Mouse (Mus musculus) G1E (cell line): Measurements from ENCODE around the gene Dna2. TPM values are rescaled to one million over a fixed set of nuclear protein-coding genes. Genes with fewer than 3 reads are reported as not detected.

Source experiments
- ATAC-seq: 2 replicates; pipeline ENCODE4 v1.8.0; 2016; ENCODE audit warnings: mild to moderate bottlenecking; ENCODE audit not compliant: insufficient number of reproducible peaks, poor library complexity, low FRiP score, severe bottlenecking; ENCODE audit errors: extremely low read depth
- DNase-seq: peaks from one replicate; pipeline ENCODE4 v3.0.0; 2012; ENCODE audit warnings: low spot score
- H3K27me3 ChIP-seq: 2 replicates; pipeline ENCODE4 v1.6.1; 2012; ENCODE audit warnings: mild to moderate bottlenecking, low read length, inconsistent platforms; ENCODE audit not compliant: insufficient read depth
- H3K36me3 ChIP-seq: replicated peaks from 2 replicates; pipeline ENCODE3; 2012; ENCODE audit warnings: mild to moderate bottlenecking, inconsistent platforms
- H3K4me1 ChIP-seq: 2 replicates; pipeline ENCODE4 v1.6.1; 2012; ENCODE audit warnings: low read depth, low read length, inconsistent platforms, mixed read lengths; ENCODE audit not compliant: insufficient read depth
- H3K4me3 ChIP-seq: 2 replicates; pipeline ENCODE4 v1.5.1; 2012; ENCODE audit warnings: low read depth, mild to moderate bottlenecking, inconsistent platforms, low read length, moderate library complexity, mixed read lengths
- H3K9me3 ChIP-seq: replicated peaks from 2 replicates; pipeline ENCODE4 v1.6.1; 2012; ENCODE audit warnings: inconsistent platforms
- CTCF ChIP-seq: IDR thresholded peaks from 2 replicates; pipeline ENCODE4 v1.5.1; 2012; ENCODE audit warnings: low read depth, low read length, inconsistent platforms, mixed read lengths
- GATA1 ChIP-seq: IDR thresholded peaks from 2 replicates; pipeline ENCODE4 v1.6.1; 2012; ENCODE audit warnings: borderline replicate concordance, low read length, inconsistent platforms, mixed read lengths
- GATA2 ChIP-seq: IDR thresholded peaks from 2 replicates; pipeline ENCODE4 v1.6.1; 2012; ENCODE audit warnings: low read depth, low read length, inconsistent platforms, borderline replicate concordance
- POLR2AphosphoS5 ChIP-seq: IDR thresholded peaks from 2 replicates; pipeline ENCODE4 v1.6.1; 2012; ENCODE audit warnings: low read depth, low read length, inconsistent platforms; ENCODE audit not compliant: insufficient replicate concordance
- TAL1 ChIP-seq: conservative IDR thresholded peaks from 2 replicates; pipeline ENCODE4 v1.6.1; 2012; ENCODE audit warnings: low read depth, low read length, inconsistent platforms, mixed read lengths
- polyA plus RNA-seq: library from polyadenylated mRNA; stranded (reverse); fragments of >175 nt; gene quantifications from 2 replicates; pipeline ENCODE4 v1.2.3, GENCODE M21; 2012
- total RNA-seq, 2 experiments: library from RNA; stranded (forward) in 1 of 2; stranded (reverse) in 1 of 2; fragments of 200-1000 nt in 1 of 2; fragments of >200 nt in 1 of 2; fragmentation: Nextera tagmentation in 1 of 2; gene quantifications; 2 replicates each; pipeline ENCODE4 v1.2.3; 2014 to 2017

The Dna2 gene
- total and polyA plus RNA-seq, 3 experiments = 9.6 to 25.4 (median 24.5) TPM

DNA sequence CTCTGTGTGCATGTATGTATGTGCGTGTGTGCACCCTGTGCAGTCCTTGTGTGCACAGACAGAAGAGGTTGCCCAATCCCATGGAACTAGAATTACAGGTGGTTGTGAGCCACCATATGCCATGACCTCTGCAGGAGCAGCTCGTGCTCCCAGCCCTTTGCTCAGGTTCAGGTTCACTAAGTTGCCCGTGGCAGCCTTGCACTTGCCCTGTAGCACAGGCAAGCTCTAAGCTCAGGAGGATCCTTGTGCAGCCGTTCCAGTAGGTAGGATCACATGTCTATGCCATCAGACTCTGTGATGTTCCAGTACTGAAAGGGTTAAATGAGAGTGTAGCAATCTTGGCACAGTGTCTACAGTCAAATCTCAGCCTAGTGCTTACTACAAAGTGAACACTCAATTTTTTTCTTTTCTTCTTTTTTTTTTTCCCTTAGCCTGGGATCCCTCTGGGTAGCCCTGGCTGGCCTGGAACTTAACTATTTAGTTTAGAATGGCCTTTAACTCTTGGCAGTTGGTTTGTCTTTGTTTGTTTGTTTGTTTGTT, 22.7 kb upstream of the Dna2 start:
- no peak for TF ChIP-seq GATA1
- no peak for TF ChIP-seq GATA2
- no peak for TF ChIP-seq TAL1
- no peak for TF ChIP-seq CTCF
- no peak for TF ChIP-seq POLR2AphosphoS5
- Histone ChIP-seq H3K36me3 (peaks cover 21% of the 10 kb centered on the region), H3K27me3 (no peaks in the 10 kb centered on the region), H3K4me1 (peaks cover 9% of the 10 kb centered on the region), H3K4me3 (no peak overlapping the region), H3K9me3 (no peaks in the 10 kb centered on the region)
- no peak for DNase-seq
- no peak for ATAC-seq

DNA sequence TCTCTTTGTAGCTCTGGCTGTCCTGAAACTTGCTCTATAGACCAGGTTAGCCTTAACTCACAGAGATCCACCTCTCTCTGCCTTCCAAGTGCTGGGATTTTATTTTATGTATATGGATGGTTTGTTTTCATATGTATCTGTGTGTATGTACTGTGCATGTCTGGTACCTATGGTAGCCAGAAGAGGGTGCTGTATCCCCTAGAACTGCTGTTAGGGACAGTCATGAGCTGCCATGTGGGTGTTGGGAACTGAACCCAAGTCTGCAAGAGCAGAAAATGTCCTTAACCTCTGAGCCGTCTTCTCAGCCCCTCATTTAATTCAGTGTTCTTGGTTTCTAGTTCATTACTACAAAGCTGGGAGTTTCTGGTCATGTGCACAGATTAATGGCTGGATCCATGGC, 14.4 kb upstream of the Dna2 start:
- ATAC-seq (no peak), DNase-seq (no peak)
- no peak overlapping the region for H3K4me3 ChIP-seq
- H3K9me3 ChIP-seq = no peaks in the 10 kb centered on the region
- no peaks in the 10 kb centered on the region for H3K4me1 ChIP-seq
- H3K27me3 ChIP-seq = no peaks in the 10 kb centered on the region
- peaks cover 58% of the 10 kb centered on the region for H3K36me3 ChIP-seq
- TF ChIP-seq TAL1 (no peak), GATA2 (no peak), CTCF (no peak), POLR2AphosphoS5 (no peak), GATA1 (no peak)

GRCm38 (mm10) chr10:62944975-62945580, 1.7 kb upstream of the Dna2 start:
- H3K36me3 ChIP-seq = peaks cover 46% of the 10 kb centered on the region

GRCm38 (mm10) chr10:62948551-62948950, 1.7 kb downstream of the Dna2 start:
- no peaks in the 10 kb centered on the region for H3K9me3 ChIP-seq
- H3K4me3 ChIP-seq = no peak overlapping the region; the same call in 1 of the 2 replicates
- no peak for ATAC-seq
- H3K36me3 ChIP-seq = peaks cover 52% of the 10 kb centered on the region
- H3K27me3 ChIP-seq = no peaks in the 10 kb centered on the region
- DNase-seq = no peak
- peaks cover 26% of the 10 kb centered on the region for H3K4me1 ChIP-seq
- TF ChIP-seq GATA2 = no peak
- TF ChIP-seq GATA1 = no peak
- no peak for TF ChIP-seq CTCF
- TF ChIP-seq POLR2AphosphoS5 = no peak
- no peak for TF ChIP-seq TAL1

More at GRCm38 (mm10) chr10:62944975-62945580, 1.7 kb upstream of the Dna2 start:
- Histone ChIP-seq H3K27me3 (no peaks in the 10 kb centered on the region), H3K4me1 (peaks cover 23% of the 10 kb centered on the region), H3K4me3 (no peak overlapping the region), H3K9me3 (no peaks in the 10 kb centered on the region)
- DNase-seq (no peak), ATAC-seq (no peak)
- TF ChIP-seq POLR2AphosphoS5 (no peak), GATA1 (no peak), GATA2 (no peak), TAL1 (no peak), CTCF (no peak)

DNA sequence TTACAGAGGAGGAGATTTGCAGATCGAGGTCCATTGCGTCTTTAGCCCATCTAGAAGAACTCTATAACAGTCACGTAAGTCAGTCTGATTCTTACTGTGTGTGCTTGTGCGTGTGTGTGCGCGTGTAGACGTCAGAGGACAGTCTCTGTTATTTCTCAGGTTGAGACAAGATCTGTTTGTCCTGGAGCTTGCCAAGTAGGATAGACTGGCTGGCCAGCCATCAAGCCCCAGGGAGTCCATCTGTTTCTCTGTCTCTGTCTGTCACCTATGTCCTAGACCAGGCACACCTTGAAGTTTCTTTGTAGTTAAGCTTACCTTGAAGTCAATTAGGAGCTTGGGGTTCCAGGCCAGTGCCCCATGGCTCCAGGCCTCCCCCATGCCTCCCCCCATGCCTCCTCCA, 17.1 kb downstream of the Dna2 start:
- no peaks in the 10 kb centered on the region for H3K9me3 ChIP-seq
- H3K4me3 ChIP-seq = no peak overlapping the region
- H3K4me1 ChIP-seq = no peaks in the 10 kb centered on the region
- no peak for DNase-seq
- TF ChIP-seq CTCF (no peak), TAL1 (no peak), POLR2AphosphoS5 (no peak), GATA1 (no peak), GATA2 (no peak)
- H3K36me3 ChIP-seq = peaks cover 89% of the 10 kb centered on the region
- H3K27me3 ChIP-seq = no peaks in the 10 kb centered on the region
- no peak for ATAC-seq

DNA sequence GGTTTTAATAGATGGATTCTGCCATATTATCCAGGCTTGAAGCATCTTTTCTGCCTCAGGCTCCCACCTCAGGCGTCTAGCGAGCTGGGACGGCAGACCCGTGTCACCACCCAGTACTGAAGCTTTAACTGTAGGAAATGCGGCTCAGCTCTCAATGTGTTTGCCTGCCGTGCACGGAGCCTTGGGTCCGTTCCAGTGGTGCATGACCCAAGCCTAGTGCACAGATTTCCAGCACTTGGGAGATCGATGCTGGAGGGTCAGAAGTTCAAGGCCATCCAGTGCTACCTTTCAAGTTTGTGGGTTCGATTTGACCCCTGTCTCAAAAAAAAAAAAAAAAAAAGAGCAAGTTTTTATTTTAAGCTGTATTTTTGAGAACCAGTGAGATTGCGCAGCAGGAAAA, 19.0 kb downstream of the Dna2 start:
- TF ChIP-seq GATA2 (no peak), POLR2AphosphoS5 (no peak), CTCF (no peak), TAL1 (no peak), GATA1 (no peak)
- no peaks in the 10 kb centered on the region for H3K9me3 ChIP-seq
- H3K36me3 ChIP-seq = peaks cover 89% of the 10 kb centered on the region
- H3K27me3 ChIP-seq = no peaks in the 10 kb centered on the region
- ATAC-seq (no peak), DNase-seq (no peak)
- no peaks in the 10 kb centered on the region for H3K4me1 ChIP-seq
- H3K4me3 ChIP-seq = no peak overlapping the region
